Mouse (Mus musculus): ENCODE data around the gene Rpia.

DNA sequence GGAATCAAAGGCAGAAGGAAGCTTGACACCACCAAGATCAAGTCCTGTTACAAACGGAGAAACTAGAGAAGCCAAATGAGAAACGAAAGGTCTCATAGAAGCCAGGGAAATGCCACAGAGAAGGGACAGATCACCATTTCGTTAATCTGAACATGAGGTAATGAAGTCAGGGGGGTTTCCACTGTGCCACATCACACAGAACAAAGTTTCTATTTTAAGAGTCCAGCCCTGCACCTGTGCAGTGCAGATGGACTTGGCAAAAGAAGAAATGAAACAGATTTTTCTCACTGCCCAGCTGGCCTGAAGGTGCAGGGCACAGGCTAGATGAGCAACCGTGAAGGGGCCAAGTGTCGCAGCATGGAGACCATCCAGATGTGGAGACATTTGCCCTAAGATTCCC, 48.1 kb downstream of the Rpia start:
- TF ChIP-seq POLR2A (IDR thresholded peaks at IDR 0.05; ENCODE audit: borderline replicate concordance, extremely low read depth, insufficient read depth, insufficient read length, poor library complexity, severe bottlenecking): no peak
- no peak for TF ChIP-seq CTCF (IDR thresholded peaks at IDR 0.05; ENCODE audit: borderline replicate concordance, extremely low read depth, insufficient read depth, insufficient read length)

Data from brain, embryonic 14.5 days (tissue).